Mouse (Mus musculus) adrenal gland, adult 18-20 months (tissue): ENCODE measurements around the gene Rad51ap1. TPM values are rescaled to one million over a fixed set of nuclear protein-coding genes. Genes with fewer than 3 reads are reported as not detected.

Source experiments
- total RNA-seq, 2 experiments: library from RNA; stranded (reverse); gene quantifications; 1 replicate in 1 of 2; 2 replicates in 1 of 2; pipeline ENCODE4 v1.2.3; 2021

Rad51ap1 gene
- total RNA-seq, 2 experiments from 2014 or later = 0.58 to 0.76 TPM

Other genes with a start within 250 kb of the Rad51ap1 start
- gene Kcna6, start 198.9 kb downstream of the Rad51ap1 start, total RNA-seq = 1 to 10 TPM in 1 of 2 experiments, under 1 TPM in 1; 0.46 to 1.3 TPM
- 100 to 1,000 TPM; 233 to 311 TPM for gene Ndufa9, start 90.5 kb downstream of the Rad51ap1 start, total RNA-seq
- gene Akap3, start 86.5 kb downstream of the Rad51ap1 start, total RNA-seq = not detected
- not detected for gene Dyrk4, start 17.7 kb downstream of the Rad51ap1 start, total RNA-seq
- gene D6Wsu163e, start 375 bp upstream of the Rad51ap1 start, total RNA-seq = 10 to 100 TPM; 16.9 to 17.5 TPM
- not detected for gene Fgf6, start 76.0 kb upstream of the Rad51ap1 start, total RNA-seq
- gene Fgf23, start 133.3 kb upstream of the Rad51ap1 start, total RNA-seq = not detected
- gene Tigar, start 170.0 kb upstream of the Rad51ap1 start, total RNA-seq = 10 to 100 TPM; 16.5 to 21.9 TPM
- 100 to 1,000 TPM; 471 to 478 TPM for gene Ccnd2, start 212.6 kb upstream of the Rad51ap1 start, total RNA-seq